Mouse (Mus musculus) liver (tissue): ENCODE results near the gene Ttll6.

ENCODE experiments used
- DNase-seq: peaks from one replicate; pipeline ENCODE4 v3.0.0-alpha.2; 2020; ENCODE audit warnings: mixed read lengths

Ttll6 gene

DNA sequence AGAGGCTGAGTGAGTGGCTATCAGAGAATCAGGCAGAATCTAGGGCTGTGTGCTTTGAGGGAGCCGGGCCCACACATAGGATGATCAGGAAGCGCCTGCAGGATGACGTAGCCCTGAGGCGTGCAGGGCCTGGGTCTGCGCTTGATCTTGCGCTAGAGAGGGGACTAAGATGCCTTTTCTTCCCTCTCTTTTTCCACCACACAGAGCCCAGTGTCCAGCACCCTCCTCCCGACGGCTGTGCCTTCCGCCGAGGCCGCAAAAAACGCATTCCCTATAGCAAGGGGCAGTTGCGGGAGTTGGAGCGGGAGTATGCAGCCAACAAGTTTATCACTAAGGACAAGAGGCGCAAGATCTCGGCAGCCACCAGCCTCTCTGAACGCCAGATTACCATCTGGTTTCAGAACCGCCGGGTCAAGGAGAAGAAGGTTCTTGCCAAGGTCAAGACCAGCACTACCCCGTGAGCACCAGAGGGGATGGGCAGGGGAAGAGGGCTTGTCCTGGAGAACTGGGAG is 62.2 kb downstream of the Ttll6 start:
- no peak for DNase-seq

GRCm38 (mm10) chr11:96198642-96199041 is 65.1 kb downstream of the Ttll6 start:
- no peak for DNase-seq

- DNase-seq = no peak
Observed at GRCm38 (mm10) chr11:96199181-96200086, 65.8 kb downstream of the Ttll6 start.

DNA sequence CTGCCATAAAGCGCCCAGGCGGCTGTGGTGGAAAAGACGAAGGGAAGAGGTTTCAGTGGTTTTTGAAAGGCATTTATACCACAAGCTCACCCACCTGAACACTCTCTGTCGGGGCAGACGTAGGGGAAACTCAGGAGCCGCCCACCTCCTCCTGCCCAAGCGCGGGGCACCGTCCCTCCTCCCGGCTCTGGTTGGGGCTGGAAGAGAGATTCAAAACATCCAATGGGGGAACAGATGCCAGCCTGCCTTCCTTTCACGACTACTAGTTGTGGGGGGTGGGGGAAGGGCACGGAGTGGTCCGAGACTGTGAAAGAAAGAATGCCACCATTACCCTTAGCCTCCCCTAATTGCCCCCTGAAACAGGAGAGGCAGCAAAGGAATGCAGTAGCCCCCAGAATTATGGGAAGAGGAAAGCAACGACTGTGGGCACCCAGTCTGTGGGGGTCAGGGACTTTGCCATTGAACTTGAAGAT is 66.6 kb downstream of the Ttll6 start:
- DNase-seq = no peak

- no peak for DNase-seq
Observed at GRCm38 (mm10) chr11:96201741-96202140, 68.2 kb downstream of the Ttll6 start.

DNA sequence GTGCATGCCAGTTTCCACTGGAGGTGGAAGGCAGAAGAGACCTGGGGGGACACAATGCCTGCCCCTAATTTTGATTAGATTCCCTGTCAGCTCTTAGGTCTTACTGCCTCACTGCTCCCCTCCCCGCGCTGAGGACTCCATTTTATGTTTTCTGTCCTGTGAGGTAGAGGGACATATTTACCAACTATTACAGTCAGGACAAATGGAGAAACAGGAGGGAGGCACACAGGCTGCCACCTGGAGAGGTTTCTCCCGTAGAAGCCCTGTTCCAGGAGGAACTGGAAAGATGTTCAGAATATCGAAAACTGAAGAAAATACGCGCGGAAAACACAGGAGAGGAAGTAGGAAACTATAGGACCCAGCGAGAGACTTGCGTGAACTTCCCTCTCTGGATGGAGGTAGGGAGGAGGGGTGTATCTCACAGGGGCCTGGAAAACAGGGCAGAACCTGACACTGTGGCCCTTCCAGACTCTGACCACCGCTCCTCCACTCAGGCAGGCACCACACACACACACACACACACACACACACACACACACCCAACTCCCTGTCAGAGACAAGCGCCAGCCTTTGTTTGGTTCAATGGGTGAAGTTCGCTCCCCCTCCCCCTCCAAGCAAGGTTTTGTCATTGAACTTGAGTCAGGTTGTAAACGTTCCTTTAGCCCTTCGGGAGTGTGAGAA is 69.0 kb downstream of the Ttll6 start:
- DNase-seq = no peak

DNA sequence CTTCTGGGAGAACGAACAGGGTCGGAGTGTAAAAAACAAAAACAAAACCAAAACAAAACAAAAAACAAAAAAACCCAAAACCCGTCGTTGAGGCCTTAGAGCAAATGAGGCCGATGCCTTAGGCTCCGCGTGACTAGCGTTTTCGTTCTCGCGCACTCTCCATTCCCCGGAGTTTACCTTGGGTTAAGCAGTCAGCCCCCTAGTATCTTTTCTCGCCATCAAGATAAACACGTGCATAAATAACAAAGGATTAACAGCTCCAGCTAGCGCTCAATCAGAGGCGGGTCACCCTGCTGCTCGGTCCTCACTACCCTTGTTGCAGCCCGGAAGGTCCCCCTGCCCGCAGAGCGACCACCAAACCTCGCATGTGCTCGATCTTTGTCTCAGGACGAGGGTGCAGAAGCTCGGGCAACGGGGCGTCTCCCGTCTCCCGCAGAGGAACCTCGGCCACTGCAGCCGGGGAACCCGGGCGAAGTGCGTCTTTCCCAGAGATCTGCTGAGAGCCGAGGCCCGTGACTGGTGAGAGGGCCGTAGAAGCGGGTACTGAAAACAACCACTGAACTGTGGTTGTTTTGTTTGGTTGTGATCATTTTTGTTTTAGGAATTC is 69.7 kb downstream of the Ttll6 start:
- no peak for DNase-seq

- no peak for DNase-seq
Observed at GRCm38 (mm10) chr11:96203789-96204186, 70.2 kb downstream of the Ttll6 start.

DNA sequence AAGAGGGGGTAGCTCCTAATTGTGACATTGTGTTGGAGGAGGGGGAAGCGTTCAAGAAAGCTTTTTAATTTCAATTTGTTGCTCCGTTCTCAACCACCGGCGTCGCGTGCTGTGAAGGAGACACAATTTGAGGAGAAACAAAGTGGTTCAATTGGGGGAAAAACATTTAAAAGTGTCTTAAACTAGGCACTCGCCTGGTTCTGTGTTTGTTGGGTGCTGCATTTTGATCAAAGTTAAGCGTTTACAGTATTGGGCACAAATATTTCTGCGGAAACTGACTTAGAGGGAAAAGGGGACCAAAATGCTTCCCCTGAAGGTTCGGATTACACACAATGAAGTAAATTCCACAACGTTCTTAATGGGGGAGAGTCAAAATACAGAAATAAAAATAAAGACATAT is 70.8 kb downstream of the Ttll6 start:
- DNase-seq = no peak

- DNase-seq = no peak
Observed at GRCm38 (mm10) chr11:96205426-96206131, 72.0 kb downstream of the Ttll6 start.
